Mouse (Mus musculus) c-Kit-positive CD71-positive TER-119-negative erythroid progenitor cells, embryonic 14.5 days (primary cell): ENCODE results near the gene Rnf123.
"Not testable (repeated sequence)": the region's sequence is repeated elsewhere in the genome, so short reads cannot be mapped to it uniquely, and the experiment has no call there.

ENCODE experiments used
- DNase-seq: peaks from one replicate; pipeline ENCODE4 v3.0.0-alpha.2; 2013; ENCODE audit warnings: low read depth

The Rnf123 gene

DNA sequence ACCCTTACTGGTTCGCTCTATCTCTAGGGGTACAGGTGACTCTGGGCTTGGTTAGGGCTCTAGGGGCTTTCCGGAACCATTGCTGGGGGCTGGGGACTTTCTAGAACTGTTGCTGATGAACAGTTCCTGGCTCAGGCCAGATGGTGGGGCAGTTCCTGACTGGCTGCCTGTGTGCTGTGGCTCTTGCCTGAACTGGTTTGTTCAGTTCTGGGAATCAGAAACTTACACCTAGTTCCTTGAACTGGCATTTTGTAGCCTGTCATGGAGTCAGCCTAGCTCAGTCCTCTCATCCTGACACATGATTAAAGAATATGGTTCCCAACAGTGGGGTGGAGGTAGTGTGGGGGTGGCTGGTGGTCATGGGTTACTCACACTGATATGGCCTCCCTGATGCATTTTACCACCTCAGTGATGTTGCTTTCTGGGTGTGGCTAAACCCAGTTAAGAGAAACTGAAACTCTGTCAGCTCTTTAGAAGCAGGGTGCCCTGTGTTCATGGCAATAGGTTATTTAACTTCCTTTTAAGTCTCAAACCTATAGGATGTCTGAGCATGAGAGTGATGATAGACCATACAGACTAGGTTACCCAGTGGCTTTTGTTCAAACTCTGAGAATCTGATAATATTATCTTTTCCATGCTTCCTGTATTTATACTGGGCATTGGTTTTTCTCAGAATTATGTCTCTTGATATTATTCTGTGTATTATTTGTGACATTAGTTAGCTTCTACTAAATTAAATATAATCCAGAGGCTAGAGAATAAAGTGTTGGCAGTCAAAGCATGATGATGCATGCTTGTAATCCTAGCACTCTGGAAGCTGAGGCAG lies 47.6 kb downstream of the Rnf123 start:
- peak; percentile 61 for DNase-seq

DNA sequence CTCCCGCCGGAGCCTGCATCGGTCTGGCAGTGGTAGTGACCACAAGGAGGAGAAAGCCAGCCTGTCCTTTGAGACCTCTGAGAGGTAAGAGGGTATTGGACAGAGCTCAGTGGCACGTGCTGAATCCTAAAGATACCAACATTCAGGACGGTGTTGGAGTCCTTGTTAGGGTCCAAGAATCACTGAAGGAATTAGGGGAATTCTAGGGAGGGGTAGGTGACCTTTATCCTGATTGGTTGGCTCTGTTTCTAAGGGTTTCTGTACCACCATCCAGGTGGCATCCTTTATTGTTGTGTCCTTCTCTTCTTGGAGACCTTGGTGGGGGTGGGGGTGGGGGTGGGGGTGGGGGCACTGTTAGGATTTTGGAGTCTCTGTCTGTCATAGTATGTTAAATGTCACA lies 51.0 kb downstream of the Rnf123 start:
- DNase-seq, result no peak

GRCm38 (mm10) chr9:108027867-108028266 lies 55.3 kb downstream of the Rnf123 start:
- DNase-seq, result no peak

DNA sequence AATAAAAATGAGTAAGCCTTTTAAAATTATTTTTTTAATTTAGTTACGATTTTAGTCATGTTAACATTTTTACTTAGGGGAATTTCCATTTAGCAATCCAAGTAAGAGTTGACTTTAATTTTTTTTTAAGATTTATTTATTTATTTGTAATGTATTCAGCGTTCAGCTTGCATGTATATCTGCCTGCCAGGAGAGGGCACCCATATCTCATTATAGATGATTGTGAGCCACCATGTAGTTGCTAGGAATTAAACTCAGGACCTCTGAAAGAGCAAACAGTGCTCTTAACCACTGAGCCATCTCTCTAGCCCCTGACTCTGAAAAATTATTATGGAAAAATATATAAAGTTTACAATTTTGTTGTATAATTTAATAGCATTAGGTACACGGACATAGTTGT lies 56.6 kb downstream of the Rnf123 start:
- DNase-seq, result no peak

- no peak for DNase-seq
Measured at GRCm38 (mm10) chr9:108023216-108023615, 59.9 kb downstream of the Rnf123 start.

DNA sequence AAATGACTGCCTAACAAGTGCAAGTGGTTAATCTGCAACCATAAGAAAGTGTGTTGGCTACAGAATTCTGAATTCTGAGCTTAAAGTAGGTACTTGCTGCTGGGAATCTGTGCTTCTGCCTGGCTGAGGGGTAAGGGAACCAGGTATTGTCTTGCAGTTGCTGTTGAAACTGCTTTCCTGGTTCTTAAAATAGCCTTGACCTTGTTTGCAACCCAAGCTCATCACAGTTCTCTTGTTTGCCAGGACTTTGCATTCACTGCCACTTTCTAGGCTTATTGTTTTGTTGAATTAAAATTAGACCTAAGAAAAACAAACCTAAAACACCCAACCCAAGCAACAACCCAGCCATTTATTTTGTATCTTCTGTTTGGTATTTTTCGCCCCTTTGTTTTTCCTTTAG lies 62.4 kb downstream of the Rnf123 start:
- DNase-seq, result no peak

DNA sequence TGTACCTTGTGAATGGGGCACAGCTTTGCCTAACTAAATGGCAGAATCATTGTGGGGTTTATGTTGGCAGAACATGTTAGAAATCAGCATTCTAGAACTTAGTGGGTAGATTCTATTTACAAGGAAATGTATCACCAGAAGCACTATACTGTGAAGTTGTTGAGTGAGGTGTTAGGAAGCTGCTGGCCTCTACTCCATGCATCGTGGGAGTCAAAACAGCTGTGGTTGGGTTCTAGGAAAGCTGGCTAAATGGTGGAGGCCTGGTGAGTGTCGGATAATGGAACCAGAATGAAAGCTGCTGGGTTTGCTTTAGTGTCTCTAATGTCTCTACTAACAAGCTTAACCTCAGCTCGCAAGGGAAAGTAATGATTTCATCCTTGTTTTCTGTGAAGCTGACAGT lies 66.0 kb downstream of the Rnf123 start:
- DNase-seq, result no peak

DNA sequence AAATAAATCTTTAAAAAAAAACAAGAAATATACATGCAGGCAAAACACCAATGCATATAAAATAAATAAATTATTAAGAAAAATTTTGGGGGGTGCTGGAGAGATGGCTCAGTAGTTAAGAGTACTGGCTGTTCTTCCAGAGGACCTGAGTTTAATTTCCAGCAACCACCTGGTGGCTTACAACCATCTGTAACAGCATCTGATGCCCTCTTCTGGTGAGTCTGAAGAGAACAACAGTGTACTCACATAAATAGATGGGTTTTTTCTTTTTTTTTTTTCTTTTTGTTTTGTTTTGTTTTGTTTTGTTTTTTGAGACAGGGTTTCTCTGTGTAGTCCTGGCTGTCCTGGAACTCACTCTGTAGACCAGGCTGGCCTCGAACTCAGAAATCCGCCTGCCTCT lies 69.6 kb downstream of the Rnf123 start:
- not testable (repeated sequence) for DNase-seq

DNA sequence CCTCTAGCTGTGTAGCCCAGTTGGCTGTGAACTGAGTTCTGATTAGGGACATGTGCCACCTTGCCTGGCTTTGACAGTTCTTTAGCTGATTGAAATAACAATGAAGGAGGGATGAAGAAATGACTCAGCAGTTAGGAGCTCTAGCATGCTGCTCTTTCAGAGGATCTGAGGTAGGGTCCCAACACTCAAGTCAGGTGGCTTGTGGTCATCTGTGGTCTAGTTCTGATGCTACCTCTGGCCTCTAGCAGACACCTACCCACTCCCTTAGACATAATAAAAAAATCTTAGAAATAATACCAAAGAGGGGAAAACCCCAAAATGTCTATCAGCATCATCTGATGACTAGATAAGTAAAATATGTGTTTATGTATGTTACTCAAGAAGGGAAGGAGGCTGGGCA lies 72.8 kb downstream of the Rnf123 start:
- no peak for DNase-seq

- DNase-seq, result no peak
Measured at GRCm38 (mm10) chr9:108008041-108008440, 75.1 kb downstream of the Rnf123 start.

- DNase-seq, result no peak
Measured at GRCm38 (mm10) chr9:108003531-108003890, 79.6 kb downstream of the Rnf123 start.

- DNase-seq, result peak; percentile 28
Measured at GRCm38 (mm10) chr9:108002778-108003530, 80.2 kb downstream of the Rnf123 start.

- peak; percentile 100 for DNase-seq
Measured at GRCm38 (mm10) chr9:108001922-108002770, 81.0 kb downstream of the Rnf123 start, which contains the start of gene Ip6k1. Gene Ip6k1 (plus strand): TSS chr9:108002501.
